Mouse (Mus musculus) G1E (cell line): ENCODE measurements around the gene Ankrd39.

Experiments used
- CTCF ChIP-seq: IDR thresholded peaks from 2 replicates; pipeline ENCODE4 v1.5.1; 2012; ENCODE audit warnings: low read depth, low read length, inconsistent platforms, mixed read lengths
- GATA1 ChIP-seq: IDR thresholded peaks from 2 replicates; pipeline ENCODE4 v1.6.1; 2012; ENCODE audit warnings: borderline replicate concordance, low read length, inconsistent platforms, mixed read lengths
- GATA2 ChIP-seq: IDR thresholded peaks from 2 replicates; pipeline ENCODE4 v1.6.1; 2012; ENCODE audit warnings: low read depth, low read length, inconsistent platforms, borderline replicate concordance
- POLR2AphosphoS5 ChIP-seq: IDR thresholded peaks from 2 replicates; pipeline ENCODE4 v1.6.1; 2012; ENCODE audit warnings: low read depth, low read length, inconsistent platforms; ENCODE audit not compliant: insufficient replicate concordance
- TAL1 ChIP-seq: conservative IDR thresholded peaks from 2 replicates; pipeline ENCODE4 v1.6.1; 2012; ENCODE audit warnings: low read depth, low read length, inconsistent platforms, mixed read lengths

GRCm38 (mm10) chr1:36511289-36512021, 35.8 kb downstream of the Ankrd39 start, which contains the start of gene Cnnm3:
- TF ChIP-seq CTCF = peak; percentile 37; the same call in 1 of the 2 replicates
- TF ChIP-seq GATA1 = no peak
- TF ChIP-seq TAL1 = no peak
- TF ChIP-seq POLR2AphosphoS5 = no peak
- TF ChIP-seq GATA2 = no peak
